Mouse (Mus musculus) heart, postnatal 0 days (tissue): ENCODE measurements around the gene Pdlim5.

ENCODE experiments used
- CTCF ChIP-seq: IDR thresholded peaks from 2 replicates; pipeline ENCODE4 v1.5.1; 2016; ENCODE audit warnings: antibody characterized with exemption, control low read depth, low read depth
- EP300 ChIP-seq: IDR thresholded peaks from 2 replicates; pipeline ENCODE4 v1.6.1; 2016; ENCODE audit warnings: antibody characterized with exemption, low read depth

DNA sequence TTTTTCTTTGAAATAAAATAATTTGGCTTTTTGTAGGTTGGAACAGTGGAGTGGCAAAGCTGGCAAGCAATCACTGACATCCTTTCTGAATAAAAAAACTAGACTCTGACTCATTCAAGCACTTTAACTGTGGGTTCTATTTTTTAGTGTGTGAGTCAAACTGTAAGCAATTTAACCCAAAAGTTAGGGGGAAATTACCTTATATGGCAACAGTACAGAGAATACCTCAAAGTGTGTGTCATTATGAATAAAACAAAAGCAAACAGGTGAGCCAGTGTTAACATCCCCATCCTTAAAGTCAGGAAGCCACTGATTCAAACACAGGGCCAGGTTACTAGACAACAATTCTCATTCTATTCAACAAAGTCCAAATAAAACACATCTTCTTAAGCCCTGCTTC, 36.5 kb downstream of the Pdlim5 start:
- TF ChIP-seq CTCF (no peak), EP300 (no peak)
